Mouse (Mus musculus) c-Kit-positive CD71-positive TER-119-positive erythroid progenitor cells, embryonic 14.5 days (primary cell): ENCODE results near the gene Cyp3a13.
"Not testable (repeated sequence)": the region's sequence is repeated elsewhere in the genome, so short reads cannot be mapped to it uniquely, and the experiment has no call there.

Source experiments
- DNase-seq: peaks from one replicate; pipeline ENCODE4 v3.0.0-alpha.2; 2013; ENCODE audit warnings: low spot score

Gene Cyp3a13

DNA sequence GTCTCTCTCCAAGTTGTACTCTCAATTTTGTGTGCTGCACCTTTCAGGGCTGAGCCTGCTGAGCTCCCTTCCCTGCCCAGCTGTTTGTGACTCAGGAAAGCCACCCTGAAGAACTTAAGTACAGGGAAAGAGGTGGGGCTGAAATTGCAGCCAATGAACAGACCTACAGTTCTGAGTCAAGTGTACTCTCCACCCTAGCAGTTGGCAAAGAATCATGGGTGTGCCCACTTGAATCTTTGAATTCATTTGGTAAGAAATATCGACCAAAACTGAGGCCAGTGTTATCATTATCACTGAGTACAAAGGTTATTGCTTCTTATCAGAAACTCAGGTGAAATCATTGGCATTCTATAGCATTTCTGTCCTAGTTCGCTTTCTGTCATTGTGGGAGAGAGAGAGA lies at the start of gene Cyp3a13:
TSS of gene Cyp3a13 (minus strand) at position 88 of the 400 bp plus-strand sequence.
- no peak for DNase-seq

GRCm38 (mm10) chr5:137966492-137966891 lies 45.1 kb upstream of the Cyp3a13 start:
- no peak for DNase-seq

- no peak for DNase-seq
Observed at GRCm38 (mm10) chr5:137962945-137963344, 41.5 kb upstream of the Cyp3a13 start, which contains the start of gene Gjc3. TSS of gene Gjc3 (minus strand) at chr5:137963098.

GRCm38 (mm10) chr5:137956404-137956803 lies 35.0 kb upstream of the Cyp3a13 start:
- DNase-seq: no peak

- DNase-seq: no peak
Observed at GRCm38 (mm10) chr5:137951218-137951617, 29.8 kb upstream of the Cyp3a13 start.

- DNase-seq: no peak
Observed at GRCm38 (mm10) chr5:137947303-137947702, 25.9 kb upstream of the Cyp3a13 start.

DNA sequence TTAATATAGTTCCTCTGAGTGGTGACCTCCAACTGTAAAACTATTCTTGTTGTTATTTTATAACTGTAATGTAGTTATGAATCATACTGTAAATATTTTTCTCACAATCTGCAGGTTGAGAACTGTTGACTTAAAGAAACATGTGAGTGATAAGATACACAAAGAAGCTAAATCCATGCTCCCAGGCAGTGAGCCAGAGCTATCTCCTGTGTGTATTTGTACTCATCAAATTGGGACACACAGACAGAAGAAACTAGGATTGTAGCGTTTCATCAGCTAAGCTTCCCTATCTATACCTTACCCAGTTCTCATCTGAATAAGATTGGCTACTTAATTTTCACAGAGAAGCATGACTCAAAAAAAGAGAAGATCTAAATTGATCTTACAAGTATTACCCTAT lies 21.7 kb upstream of the Cyp3a13 start:
- DNase-seq: no peak

DNA sequence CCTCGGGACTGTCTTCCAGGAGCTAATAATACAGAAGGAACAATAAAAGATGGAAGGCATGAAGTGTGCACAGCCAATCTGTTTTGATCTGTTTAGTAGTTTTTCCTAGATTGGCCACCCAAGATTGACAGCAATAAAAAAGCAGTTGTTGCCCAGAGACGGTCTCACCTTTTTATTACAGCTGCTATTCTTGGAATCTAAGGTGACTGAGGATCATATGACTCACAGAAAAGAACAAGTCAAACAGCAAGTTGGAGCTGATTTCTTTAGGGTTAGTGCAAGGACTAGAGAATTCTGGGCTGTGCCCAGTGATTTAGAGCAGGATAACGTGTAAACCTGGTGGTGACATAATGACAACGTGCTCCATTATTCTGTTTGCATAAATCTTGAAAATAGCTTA lies 19.5 kb upstream of the Cyp3a13 start:
- DNase-seq: no peak

GRCm38 (mm10) chr5:137937238-137937637 lies 15.8 kb upstream of the Cyp3a13 start:
- no peak for DNase-seq

DNA sequence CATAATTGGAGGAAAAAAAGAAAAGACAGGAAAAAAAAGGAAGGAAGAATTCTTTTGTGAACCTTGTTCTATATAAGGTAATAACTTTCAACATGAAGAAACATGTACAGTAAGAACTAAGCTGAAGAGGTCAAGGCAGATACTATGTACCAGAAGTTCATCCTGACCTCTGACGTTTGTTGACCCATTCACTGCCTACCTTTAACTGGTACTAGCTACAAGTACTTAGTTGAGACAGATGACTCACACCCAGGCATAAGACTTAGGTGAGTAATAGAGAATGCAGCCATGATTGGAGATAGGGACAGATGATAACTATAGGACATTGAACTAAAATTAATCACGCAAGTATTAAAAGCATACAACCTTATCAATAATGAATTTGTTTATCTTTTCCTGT lies 15.1 kb upstream of the Cyp3a13 start:
- no peak for DNase-seq

DNA sequence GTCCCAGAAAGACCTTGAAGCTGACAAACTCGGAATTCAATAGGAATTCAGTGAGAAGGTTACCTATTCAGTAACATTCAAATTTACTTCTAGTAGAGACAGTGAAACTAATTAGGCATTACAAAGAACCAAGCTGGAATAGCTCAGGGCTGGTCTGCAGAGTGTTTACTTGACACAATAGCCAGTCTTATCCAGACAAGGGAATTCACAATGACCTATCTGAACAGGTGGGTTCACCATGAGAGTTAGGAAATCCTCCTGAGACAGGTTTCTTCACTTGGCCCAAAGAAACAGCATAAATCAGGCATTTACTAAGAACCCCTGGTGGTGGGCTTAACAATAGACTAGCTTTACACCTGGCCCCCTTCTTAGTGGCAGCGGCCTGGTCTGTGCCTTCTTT lies 12.5 kb upstream of the Cyp3a13 start:
- not testable (repeated sequence) for DNase-seq

DNA sequence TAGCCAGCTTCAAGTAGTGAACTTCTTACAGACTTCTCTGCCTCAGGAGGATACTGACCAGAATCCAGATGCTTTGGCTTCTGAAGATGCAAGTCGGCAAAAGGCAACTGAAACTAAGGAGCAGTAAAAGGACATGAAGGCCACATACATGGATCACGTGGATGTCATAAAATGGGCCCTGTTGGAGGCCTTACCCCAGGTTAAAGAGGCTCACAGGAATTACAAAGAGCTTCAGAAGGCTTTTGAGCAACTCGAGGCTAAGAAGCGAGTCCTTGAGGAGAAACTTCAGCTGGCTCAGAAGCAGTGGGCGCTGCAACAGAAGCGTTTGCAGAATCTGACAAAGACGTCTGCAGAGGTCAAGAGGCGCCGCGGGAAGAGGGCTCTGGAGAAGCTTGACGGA lies 7.0 kb upstream of the Cyp3a13 start:
- no peak for DNase-seq

DNA sequence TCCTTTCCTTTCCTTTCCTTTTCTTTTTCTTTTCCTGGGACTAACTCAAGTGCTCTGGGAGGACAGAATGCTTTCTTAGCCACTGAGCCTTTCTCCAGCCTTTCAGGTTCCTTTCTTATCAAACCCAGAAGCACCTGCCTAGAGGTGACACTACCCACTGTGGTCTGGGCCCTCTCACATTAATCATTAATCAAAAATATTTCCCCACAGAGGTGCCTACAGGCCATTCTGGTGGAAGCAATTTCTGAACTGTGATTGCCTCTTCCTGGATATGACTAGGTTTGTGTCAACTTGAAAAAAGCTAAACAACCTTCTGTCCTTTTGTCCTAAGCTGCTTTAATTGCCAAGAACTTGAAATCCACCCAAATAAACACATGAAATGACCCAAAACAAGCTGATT lies 752 bp upstream of the Cyp3a13 start:
- DNase-seq: no peak

DNA sequence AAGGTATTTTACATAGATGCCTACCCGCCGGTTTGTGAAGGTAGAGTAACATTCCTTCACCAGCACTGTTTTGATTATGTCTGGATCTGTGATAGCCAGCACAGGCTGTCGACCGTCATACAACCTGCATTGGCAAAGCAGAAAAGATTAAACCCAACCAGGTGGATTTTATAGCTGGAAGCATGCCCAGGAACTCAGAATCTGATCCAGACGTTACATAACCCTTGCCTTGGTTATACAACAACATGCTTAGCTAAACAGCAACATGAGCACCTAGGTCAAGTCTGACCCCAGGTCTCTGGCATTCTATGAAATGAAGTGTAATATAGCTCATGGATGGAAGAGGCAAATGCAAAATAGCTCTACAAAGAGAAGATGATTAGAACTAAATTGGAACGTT lies 5.9 kb downstream of the Cyp3a13 start:
- no peak for DNase-seq

- no peak for DNase-seq
Observed at GRCm38 (mm10) chr5:137914508-137914907, 6.9 kb downstream of the Cyp3a13 start.

- no peak for DNase-seq
Observed at GRCm38 (mm10) chr5:137909564-137910262, 11.7 kb downstream of the Cyp3a13 start.

DNA sequence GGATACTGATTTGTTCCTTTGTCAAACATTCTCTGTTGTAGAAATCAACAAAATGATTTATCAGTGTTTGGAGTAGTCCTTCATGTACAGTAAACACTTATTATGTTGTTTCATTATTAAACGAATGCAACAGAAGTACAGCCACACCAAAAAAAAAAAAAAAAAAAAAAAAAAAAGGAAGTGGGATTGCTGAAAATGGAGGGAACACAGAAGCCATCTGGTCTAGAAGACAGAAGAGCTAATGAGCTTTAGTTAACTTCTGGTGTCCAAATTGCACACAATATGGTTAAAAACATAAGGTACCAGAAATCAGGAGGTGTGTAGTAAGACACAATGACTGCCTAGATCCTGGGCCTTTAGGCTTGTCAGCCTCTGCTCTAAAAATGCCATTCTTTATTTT lies 23.6 kb downstream of the Cyp3a13 start:
- DNase-seq: no peak

GRCm38 (mm10) chr5:137892954-137893353 lies 28.5 kb downstream of the Cyp3a13 start:
- DNase-seq: no peak

GRCm38 (mm10) chr5:137887666-137888065 lies 33.8 kb downstream of the Cyp3a13 start:
- DNase-seq: no peak

DNA sequence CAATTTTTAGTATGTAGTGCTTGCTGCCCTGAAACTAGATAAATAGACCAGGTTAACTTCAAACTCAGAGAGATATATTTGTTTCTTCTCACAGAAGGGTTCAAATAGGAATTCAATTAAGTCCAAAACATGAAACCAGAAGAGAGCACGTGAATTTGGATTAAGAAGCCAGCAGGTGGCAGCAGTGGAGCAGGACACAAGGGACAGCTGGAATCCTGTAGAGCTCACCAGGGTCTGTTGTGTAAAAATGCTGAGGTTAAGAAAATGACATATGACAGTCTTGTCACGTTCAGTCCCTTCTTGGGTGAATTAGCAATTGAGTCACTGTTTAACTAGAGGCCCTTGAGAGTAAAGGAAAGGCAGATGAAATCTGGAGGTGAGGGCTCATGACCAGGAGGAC lies 35.5 kb downstream of the Cyp3a13 start:
- peak; percentile 21 for DNase-seq

DNA sequence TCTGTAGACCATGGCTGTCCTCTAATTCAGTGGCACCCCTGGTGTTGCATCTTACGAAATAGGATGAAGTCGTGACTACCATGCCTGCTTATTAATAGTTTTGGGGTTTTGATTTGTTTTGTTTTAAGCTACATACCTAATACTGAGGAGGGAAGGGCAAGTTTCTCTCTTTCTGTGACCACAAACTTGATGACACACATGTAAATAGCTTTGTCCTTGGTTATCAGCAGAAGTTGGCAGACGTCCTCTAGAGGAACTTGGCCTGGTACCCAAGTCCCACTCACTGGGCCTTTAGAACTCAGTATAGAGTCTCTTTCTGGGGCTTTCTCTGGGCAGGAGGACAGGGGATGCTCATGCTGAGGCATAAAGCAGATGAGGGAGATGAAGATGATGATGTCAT lies 38.1 kb downstream of the Cyp3a13 start:
- no peak for DNase-seq

GRCm38 (mm10) chr5:137882922-137883321 lies 38.5 kb downstream of the Cyp3a13 start:
- no peak for DNase-seq

GRCm38 (mm10) chr5:137877860-137878259 lies 43.6 kb downstream of the Cyp3a13 start:
- no peak for DNase-seq

DNA sequence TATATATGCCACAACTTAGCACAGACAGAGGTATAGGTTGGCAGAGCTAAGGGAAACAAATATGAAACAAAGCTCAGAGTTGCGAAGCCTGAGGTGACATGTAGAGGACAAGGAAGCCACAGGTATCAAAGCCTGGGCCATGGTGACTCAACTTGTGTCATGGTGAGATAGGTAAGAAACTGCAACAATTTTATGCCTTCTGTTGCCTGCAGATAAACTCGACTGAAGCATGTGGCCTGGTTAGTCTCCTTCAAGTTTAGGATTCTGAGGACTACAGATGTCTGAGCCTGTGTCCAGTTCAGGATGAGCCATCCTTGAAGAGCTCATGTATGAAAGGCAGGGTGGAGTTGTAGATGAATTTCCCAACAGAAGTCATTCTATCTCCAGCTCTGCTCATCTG lies 46.4 kb downstream of the Cyp3a13 start:
- no peak for DNase-seq

- not testable (repeated sequence) for DNase-seq
Observed at GRCm38 (mm10) chr5:137872381-137872702, 49.1 kb downstream of the Cyp3a13 start.
